Mouse (Mus musculus) testis, postnatal 10 days (tissue): ENCODE results near the gene Mapk8.
"Not testable (repeated sequence)": the region's sequence is repeated elsewhere in the genome, so short reads cannot be mapped to it uniquely, and the experiment has no call there.

Experiments
- DNase-seq: peaks from one replicate; pipeline ENCODE4 v3.0.0; 2021; ENCODE audit warnings: low spot score

Gene Mapk8

DNA sequence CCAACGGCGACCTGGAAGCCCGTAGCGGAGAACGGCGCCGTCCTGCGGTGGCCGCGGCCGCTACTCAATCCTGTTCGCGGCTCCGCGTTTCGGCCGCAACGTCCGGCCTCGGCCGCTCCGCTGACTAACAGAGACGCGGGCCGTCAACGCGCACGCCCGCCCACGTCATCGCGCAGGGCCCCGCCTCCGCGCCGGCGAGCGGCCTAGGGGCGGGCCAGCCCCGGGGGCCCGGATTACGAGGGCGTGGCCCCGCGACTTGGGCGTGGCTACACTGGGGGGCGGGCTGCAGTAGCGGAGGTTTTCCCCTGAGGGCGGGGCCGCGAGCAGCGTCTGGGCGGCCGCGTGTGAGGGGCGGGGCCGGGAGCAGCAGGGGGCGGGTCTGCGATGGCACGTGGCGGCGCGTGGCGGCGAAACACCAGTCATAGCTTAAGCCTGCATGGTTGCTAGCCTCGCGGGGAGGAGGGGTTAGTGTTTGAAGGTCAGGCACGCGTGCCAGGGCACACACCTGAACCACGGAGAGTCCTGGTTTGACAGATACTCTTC, at the start of gene Mapk8:
Gene Mapk8, minus strand, starts transcription at position 132 of the 543 bp plus-strand sequence.
- DNase-seq: peak; percentile 100

DNA sequence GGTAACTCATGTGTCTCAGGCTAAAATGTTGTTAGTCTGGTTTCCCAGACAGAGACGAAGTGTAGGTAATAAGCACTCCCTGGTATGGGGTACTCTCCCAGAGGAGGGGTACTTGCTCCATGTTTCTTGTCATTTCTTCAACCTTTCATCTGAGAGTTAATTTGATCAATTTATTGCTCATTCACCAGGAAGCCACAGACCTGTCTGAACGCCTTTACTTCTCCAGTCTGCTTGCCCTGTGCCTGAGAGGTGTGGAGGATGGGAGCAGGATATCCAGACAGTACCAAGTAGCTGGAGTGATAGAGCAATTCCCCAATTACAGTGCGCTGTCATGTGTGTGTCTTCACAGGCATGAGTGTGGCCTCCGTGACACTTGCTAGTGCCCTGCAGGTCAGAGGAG, 48.3 kb upstream of the Mapk8 start:
- no peak for DNase-seq

DNA sequence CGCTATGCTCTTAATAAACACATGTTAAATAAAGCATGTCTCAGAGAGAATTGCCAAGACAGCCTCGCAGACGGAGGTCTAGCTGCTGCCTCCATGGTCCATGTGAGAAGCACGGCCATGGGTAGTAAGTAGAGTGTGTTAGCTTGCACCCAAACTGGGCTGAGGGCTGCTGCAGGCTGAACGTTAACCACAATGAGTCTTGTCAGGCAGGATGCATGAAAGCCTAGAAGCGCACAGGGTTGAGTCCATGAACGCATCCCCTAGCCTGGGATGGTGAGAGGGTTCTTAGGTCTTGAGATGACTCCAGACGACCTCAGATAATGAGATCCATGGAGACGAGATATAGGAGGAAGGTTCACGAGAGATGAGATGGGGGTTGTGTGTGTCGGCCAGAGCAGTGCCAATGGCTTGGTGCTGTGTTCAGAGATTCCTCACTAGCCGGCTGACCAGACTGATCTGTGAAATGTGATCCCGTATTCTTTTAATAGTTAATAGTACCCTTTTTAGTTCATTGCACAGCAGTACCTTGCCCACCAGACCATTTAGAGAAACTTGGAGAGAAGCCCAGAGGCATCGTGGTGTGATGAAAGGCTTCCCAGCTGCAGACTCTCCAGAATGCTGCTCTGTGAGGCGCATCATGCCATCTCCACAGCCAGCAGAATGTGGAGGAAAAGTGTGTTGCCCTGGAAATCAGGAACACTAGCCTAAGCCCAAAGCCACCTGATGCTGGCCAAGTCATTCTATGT, 41.0 kb upstream of the Mapk8 start:
- no peak for DNase-seq

DNA sequence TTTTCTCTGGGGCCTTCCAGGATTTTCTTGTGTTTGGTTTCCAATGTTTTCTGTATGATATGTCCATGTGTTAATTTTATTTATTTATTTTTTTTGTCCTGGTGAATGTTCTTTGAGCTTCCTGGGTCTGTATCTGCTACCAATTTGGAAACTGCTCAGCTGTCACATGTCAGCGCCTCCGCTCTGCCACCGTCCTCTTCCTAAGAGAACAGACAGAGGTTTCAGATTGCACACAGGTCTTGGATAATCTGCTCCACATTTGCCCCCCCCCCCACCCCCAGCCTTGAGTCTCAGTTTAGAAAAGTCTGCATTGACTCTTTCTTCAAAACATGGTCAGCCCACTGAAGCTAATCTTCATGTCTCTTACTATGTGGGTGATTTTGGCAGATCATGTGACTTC, 35.0 kb upstream of the Mapk8 start:
- DNase-seq: no peak

DNA sequence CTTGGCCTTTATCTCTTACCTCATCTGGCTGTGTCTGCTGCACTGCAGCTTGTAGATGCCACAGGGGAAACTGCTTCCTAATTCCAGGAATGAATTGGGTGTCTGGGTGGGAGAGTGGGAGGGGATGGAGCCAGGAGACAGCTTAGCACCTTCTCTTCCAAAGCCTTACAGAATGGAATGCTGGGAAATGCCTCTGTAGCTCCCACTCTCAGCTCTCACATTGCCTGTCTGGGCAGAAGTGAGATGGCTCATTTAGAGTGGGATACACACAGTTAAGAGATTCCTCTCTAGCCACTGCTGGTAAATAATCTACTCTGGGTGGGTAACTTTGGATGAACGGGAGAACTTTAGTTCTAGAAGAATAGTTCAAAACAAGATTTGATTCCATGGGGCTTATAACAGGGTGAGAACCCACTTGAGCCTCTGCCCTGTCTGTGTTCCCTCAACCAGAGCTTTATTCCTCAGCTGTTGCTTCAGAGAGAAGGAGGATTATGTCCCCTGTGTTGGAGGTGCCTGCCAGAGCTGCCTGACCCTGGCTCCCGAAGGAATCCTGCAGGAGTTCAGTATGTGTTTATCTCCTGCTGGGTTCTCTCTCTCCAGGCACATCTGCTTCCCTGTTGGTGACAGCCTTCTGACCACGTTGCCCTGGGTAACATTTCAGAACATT, 29.3 kb upstream of the Mapk8 start:
- no peak for DNase-seq

DNA sequence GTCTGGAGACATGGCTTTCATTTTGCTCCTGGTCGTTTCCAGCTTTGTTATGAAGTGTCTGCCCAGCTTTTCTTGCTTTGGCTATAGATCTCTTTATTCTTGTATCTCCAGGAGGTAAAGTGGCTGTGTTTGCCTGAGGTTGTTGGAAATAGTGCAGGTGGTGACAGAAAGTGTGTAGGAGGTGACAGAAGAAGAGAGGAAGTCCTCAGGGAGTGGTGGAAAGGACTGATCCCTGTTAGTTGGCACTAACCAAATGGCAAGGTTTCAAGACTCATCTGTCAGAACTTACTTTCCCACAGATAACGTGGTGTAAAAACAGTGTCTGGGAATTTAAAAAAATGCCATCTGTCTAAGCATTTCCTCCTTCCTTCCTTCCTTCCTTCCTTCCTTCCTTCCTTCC, 27.5 kb upstream of the Mapk8 start:
- DNase-seq: no peak

DNA sequence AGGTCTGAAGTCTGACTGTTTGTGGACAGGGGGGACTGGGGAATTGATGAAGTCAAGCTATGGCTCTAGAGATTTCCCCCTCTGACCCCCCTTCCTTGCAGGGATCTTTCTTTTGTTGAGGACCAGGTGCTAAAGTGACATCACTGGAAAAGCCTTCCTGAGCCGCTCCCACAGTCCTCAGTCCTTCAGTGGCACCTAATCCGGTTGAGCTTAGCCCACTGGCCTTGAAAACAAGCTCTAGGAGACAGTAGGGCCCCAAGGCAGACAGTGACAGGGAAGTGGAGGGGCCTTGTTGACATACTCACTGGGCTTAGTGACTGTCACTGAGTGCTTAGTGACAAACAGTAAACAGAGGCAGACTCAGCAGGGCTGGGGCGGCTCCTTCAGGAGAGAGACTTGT, 24.4 kb upstream of the Mapk8 start, which contains the start of gene Frmpd2:
Gene Frmpd2, plus strand, starts transcription at position 366 of the 400 bp plus-strand sequence.
- DNase-seq: no peak

DNA sequence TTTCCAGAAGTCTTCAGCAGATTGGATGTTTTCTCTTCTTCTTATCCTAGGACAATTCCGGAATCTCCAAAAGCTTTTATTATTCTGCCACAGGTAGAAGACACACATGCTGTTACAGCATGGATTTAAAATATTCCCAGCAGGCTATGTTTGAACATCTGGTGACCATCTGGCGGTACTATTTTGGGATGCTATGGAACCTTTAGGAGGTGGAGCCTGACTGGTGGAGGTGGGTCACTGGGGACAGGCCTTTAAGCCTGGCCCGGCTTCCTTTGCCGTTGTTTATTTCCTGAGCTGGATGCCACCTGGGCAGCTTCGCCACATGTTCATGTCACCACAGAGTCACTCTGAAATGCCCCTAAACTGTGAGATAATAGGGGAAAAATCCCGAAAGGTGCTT, 20.8 kb upstream of the Mapk8 start:
- DNase-seq: no peak

DNA sequence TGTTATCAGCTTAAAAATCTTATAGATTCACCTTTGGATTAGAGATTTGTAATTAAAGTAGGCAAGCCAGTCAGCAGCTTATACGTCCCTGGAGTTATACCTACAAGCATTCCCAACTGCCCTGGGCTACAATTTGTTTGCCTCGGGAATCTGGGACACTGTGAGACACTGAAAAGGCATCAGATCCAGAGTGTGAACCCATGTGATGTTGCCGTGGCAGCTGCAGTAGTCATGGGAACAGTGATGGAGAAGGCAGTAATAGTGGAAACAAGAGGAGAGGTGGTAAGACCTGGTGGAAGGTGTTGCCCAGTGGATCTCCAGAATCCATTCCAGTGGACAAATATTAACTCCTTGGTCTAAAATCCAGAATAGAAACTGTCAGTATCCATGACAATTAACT, 16.7 kb upstream of the Mapk8 start:
- DNase-seq: no peak

DNA sequence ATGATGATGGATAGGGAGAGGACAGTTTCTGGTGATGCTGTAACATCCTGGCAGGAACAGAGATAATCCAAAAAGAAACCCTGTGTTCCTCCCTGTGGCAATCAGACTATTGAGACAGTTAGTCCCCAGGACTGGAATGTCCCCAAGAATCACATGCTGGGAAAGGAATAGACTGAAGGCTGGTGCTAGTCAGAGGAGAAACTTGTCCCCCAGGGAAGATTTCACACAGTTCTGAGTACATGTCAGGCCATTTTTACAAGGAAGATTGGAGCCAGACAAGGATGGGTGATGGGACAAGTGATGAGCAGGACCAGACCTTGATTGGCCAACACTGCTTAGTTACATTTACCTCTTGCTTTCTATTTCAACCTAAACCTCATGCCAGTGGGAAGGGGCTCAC, 3.4 kb upstream of the Mapk8 start:
- no peak for DNase-seq

DNA sequence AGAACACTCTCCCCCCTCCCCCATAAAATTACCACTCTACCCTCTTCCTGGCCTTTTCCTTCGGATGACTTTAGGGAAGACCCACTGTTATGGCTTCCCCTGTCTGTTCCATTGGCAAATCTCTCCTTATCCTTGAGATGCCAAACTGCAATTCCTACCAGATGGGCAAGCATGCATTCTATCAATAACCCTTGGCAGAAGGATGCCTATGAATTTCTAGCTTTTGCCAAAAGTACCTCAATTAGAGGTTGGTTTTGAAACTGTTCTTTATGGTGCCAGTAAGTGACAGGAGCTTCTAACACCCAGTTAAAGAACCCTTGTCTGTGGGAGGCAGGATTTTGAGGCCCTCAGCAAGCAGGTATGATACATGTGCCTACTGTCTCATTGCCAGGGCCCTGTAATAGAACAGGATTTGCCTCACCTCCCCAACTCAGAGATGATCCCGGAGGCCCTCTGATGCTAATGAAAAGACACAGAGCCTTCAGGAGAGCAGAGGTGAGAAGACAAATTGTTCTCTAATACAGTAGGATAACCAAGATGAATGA, 2.4 kb upstream of the Mapk8 start:
- no peak for DNase-seq

DNA sequence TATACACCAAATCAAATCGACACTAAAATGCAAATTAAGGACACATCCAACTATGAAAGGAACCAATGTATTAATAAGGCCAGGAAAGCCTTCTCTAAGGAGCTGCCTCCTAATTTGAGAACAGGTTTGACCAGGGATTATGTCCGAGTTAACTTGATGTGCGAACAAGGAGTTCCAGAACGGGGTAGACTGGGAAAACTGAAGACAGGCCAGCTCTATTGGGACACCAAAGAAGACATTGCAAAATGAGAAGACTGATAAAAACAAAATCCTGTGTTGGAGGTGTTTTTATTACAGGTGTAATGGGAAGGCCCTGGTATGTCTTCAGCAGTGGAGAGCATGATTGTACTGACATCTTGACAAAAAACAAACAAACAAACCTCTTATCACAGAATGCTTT, 1.3 kb upstream of the Mapk8 start:
- no peak for DNase-seq

DNA sequence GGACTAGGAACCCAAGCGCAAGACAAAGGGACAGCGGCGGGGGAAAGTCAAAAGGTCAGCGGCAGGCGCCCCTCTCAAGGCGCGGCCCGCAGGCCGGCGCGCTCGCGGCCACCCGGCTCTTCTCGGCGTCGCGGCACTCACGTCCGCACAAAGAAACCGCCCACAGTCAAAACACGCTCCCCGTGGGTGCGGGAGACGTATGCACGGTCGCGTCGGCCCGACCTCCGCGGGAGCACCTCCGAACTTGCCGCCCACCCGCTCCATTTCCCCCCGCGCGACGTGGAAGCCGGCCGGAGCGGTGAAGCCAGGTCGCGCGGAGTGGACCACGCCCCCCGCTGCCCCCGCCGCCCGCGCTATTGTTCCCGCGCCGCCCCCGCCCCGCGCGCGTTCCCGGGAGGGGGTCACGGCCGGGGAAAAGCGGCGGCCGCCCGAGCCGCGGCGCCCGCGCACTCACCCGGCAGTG, 366 bp downstream of the Mapk8 start:
- DNase-seq: no peak

DNA sequence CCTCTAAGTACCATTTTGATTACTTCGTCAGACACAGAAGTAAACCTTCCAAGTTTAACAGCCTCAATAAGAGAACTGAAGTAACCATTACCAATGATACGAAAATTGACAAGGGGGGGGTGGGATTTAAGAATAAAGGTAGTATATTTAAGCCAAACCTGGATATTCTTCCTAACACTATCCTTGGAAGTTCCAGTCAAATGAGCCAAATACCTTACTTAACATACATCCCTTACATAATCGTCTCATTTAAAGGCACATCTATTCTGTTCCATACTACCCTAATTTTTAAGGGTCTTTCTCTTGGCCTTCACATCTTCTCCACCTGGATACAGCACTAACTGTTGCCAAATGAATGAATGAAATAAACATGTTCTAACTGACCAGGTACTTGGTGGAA, 996 bp downstream of the Mapk8 start:
- no peak for DNase-seq

DNA sequence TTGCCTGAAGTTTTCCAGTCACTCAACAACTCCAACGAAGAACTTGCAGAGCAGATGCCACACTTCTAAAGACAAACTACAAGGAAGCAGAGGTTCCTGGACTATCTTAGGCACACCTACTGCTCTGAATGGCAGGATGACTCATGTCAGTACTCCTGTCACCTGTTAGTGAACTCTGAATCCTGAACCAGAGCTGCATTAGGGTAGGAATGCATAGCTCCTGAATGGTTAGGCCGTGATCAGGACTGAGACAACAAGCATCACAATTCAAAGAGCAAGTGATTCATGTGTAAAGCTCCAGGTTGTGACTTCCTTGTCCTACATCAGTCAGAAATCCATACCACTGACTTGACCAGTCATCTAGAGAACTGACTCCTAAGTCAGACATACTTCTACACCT, 3.2 kb downstream of the Mapk8 start:
- DNase-seq: no peak

DNA sequence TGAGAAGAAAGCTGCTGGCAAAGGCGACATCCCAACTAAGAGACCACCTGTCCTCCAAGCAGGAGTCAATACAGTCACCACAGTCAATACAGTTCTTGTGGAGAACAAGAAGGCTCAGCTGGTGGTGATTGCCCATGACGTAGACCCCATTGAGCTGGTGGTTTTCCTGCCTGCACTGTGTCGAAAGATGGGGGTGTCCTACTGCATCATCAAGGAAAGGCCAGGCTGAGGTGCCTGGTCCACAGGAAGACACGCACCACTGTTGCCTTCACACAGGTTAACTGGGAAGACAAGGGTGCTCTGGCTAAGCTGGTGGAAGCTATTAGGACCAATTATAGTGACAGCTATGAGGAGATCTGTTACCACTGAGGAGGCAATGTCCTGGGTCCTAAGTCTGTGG, 14.5 kb downstream of the Mapk8 start:
- DNase-seq: not testable (repeated sequence)

DNA sequence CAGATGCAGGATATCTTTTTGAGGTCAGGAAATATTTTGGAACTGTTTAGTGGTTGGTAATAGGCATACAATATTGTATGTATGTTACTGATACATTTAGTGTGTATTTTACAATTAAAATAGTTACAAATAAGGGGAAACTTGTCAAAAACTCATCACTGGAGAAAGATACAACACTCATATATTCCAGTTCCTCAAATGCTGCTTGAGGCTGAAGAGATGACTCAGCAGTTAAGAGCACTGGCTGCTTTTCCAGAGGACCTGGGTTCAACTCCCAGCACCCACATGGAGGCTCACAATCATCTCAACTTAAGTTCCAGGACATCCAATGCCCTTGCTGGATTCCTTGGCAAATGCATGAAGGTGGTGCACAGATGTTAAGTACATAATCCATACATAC, 22.8 kb downstream of the Mapk8 start:
- no peak for DNase-seq

DNA sequence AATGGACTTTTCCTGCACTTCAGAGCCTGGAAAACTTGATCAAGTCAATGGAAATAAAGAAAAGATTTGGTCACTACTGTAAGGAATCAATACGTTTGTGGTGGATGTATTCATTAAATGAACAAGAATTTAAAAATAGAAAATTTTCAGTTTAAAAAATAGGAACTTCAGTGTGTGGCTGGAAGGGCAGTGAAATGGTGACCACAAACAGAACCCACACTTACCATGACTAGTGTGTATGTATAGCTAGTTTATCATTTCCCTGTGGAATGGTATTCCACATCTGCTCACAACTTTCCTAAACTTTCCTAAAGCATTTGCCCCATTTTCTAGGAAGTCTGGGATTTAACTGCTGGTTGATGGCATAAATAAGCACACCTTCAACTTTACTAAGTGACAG, 24.0 kb downstream of the Mapk8 start:
- no peak for DNase-seq

DNA sequence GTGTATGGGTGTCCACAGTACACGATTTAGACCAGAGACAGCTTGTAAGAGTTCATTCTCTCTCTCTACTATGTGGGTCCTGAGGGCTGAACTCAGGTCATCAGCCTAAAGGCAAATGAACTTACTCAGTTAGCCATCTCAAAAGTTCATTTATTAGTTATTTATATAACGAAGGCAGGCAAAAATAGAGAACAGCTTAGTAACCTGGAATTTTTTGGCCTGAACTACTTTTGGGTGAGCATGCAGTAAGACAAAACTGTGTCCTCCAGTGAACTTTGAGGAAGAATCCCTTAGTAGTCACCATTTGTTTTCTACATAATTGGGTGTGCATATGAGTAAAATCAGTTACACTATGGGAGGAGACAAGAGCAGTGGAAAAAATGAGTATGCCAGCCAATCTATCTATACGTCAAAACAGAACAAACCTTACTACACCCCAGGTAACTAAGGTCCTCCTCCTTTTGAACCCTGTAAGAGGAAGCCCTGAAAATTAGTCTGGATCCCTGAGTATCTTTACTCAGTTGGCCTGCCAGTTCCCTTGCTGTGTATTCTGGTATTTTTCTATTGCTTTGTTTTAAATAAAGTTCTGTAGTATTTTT, 28.5 kb downstream of the Mapk8 start:
- DNase-seq: no peak

DNA sequence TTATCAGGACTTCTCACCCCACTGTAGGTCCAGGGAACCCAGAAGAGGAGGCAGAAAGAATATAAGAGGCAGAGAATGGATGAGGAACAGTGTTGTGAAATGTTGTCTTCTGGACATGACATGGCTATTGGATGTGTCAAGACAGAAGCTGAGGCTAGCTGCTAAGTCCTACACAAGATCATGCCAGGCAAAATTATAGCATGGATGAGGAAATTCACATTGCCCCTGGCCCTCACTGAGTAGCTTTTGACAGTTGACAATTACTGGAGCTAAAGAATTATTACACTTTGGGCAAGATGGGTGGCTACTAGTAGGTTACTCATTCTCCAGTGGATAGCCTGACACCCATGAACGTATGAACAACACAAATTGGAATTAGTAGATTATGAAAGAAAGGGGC, 31.2 kb downstream of the Mapk8 start:
- no peak for DNase-seq

DNA sequence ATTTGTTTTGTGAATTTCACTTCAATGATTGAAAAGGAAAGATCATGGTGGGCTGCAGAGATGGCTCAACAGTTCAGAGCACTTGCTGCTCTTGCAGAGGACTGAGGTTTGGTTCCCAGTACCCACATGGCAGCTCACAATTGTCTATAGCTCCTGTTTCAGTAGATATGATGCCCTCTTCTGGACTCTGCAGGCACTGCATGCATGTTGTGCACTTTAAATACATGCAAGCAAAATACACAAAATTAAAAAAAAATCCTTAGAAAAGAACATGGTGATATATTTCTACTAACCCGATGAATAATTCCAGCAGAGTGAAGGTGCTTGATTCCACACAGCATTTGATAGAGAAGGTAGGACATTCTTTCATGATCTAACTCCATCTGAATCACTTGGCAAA, 44.6 kb downstream of the Mapk8 start:
- DNase-seq: no peak

DNA sequence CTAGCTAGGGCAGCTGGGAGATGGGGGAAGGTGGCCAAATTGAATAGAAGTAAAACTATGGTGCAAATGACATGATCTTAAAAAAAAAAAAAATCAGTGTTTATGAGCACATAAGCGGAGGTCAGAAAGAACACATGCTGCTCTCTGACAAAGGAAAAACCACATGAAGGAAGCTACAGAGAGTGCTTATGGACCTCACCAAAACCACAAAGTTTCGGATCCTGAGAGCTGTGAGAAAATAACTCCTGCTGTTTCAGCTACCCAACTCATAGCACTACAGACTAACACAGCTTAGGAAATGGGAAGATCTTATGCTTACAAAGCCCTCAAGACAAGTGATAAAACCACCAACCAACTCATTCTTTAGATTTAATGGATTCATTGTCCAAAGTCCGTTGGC, 46.9 kb downstream of the Mapk8 start:
- no peak for DNase-seq
